Mouse (Mus musculus): ENCODE measurements around the gene Gm20388. TPM values are rescaled to one million over a fixed set of nuclear protein-coding genes. Genes with fewer than 3 reads are reported as not detected.

Gene Gm20388
- total RNA-seq, 2 experiments from 2014 or later = 8.8 TPM

DNA sequence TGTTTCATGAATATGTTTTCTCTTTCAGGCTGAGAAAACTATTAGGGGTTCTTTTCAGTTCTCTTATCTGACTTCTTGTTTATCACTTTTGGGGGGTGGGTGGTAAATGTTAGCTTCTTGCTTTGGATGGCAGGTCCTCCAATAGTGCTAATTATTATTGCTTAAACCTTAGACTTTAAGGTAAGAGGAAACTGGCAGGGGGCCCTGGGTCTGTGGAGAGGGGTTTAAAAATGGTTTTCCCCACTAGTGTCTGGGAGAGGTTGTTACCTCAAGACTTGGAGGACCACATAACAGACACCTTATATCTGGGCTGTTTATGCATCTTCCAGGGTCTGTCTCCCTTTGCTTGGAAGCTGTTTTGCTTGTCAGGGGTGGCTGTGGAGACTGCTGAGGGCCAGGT lies 2041.5 kb downstream of the Gm20388 start:
- DNase-seq (ENCODE audit: extremely low spot score in 1 of 2, low spot score in 1 of 2) = no peak

DNA sequence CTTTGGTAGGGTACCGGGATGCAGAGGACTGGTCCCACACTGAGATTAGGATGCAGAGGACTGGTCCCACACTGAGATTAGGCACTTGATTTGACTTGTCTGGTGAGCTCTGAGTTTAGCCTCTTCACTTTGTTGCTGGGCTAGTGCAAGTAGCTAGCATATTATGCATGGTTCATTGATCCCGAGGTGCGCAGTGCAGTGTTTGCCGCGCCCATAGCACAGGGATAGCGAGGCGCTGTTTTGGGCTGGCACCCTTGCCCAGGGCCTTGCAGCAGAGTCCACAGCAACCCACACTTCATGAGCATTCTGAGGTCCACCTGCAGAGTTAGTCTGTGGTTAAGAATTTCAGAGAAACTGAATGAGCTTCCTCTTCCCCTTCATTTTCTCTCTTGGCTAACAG lies 2042.2 kb downstream of the Gm20388 start:
- no peak for DNase-seq (ENCODE audit: extremely low spot score in 1 of 2, low spot score in 1 of 2)

DNA sequence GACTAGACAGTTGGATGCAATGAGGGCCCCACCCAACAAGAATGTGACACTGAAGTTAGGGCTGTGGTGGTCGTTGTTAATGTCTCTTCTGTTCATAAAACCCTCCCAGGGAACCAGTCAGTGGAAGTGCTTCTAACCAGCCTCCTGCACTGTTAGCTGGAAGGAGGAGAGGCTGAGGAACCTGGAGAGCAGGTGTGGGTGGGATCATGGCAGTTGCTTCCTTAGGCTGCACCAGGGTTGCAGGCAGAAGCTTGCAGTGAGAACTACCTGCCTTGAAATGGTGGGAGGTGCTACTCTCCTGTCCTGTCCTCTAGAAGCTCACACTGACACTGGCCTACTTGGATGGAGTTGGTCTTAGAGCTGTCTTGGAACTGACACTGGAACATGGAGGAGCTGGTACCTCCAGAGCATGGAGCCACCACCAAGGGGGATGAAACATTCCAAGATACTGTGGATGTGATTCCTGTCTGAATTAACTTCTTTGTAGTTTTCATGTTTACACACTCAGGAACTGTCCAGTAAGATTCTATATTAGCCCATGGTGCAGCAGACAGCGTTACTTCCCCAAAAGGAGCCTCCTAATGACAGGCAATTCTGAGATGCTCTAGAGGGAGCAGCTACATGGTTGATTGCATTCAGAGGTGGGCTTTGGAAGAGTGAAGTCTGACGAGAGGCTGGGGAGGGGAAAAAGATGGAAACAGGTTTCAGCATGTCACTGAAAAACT lies 2043.3 kb downstream of the Gm20388 start:
- DNase-seq (ENCODE audit: extremely low spot score in 1 of 2, low spot score in 1 of 2) = no peak

DNA sequence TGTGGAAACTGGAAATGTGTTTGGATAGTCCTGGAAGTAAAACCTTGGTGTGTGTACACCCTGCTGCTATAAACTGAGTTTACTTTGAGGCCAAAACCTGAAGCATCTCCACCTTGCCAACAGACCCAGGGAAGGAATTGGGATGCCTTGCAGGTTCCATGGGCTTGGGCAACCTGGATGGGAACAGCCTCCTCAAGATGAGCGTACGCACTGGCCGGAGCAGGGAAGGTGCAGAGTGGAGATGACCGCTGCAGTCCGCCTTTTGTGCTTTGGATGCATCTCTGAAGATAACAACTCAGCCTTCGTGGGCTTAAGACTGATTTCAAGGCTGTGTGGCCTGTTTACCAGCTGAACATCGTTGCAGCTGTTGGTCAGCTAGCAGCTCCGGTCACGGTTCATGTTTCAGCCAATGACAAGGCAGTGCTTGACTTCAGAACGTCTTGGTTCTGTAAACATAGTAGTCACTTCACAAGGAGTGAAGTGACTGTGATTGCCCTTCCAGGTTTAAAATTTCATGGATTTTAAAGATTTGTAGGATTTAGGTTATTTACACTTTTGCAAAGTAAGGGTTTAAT lies 2044.4 kb downstream of the Gm20388 start:
- no peak for DNase-seq (ENCODE audit: extremely low spot score in 1 of 2, low spot score in 1 of 2)

DNA sequence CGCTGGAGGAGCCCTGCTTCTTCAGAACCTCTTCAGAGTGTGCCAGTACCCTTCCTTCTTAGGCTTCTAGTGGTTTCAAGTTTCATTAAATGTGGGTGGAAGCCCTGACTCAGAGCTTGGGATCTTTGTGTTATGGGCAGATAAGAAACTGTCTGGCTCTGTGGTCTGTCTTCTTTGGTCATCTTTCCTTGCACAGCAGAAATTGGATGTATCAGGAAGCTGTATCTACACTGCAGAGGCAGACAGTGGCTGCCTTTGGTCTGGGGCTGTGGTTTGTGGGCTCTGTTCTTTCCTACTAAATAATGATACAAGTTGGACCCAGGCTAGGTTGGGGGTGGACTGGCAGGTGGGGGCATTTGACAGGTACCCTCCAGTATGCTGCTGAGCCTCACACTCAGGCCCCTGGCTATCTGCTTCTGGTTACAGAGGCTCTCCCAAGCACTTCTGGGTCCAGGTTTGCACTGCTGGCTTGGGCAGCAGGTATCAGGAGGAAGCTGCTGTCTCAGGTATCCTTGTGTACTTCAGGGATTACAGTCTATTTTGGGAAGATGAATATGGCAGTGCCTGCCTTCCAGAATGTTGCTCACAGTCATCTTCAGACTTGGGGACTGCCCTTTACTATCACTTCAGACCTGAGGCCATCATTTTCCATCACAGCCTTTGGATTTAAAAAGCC lies 2045.3 kb downstream of the Gm20388 start:
- DNase-seq (ENCODE audit: extremely low spot score in 1 of 2, low spot score in 1 of 2) = no peak

DNA sequence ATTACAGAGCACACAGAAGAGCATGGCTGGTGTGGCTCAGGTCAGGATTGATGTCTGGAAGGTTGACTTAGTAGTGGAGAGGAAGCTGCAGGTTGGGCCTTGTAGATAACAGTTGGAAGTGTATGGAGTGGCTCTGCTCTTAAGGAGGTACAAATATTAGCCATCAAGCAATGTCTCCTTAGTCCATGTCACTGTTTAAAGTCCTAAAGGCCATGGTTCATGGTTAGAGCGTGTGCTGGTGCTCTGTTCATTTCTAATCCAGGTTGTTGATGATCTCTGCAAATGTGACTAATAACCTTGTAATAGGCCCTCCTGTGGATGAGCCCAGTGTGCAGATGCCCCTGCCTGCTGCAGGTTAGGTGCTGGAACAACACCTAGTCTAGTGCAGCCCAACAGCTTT lies 2047.8 kb downstream of the Gm20388 start:
- DNase-seq (ENCODE audit: extremely low spot score in 1 of 2, low spot score in 1 of 2) = no peak

DNA sequence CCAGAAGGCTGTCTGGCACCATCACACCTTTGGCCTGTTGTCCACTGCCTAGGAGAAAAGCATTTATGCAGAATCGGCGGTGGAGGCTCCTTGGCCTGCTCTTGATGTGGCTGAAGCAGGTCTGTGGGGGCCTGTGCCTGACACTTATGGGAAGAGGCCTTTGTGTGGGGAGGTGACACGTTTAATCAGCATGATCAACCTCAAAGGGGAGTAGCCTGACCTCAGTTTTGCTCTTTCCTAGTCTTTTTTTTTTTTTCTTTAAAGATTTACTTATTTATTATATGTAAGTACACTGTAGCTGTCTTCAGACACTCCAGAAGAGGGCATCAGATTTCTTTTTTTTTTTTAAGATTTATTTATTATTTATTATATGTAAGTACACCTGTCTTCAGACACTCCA lies 2052.3 kb downstream of the Gm20388 start:
- no peak for DNase-seq (ENCODE audit: extremely low spot score in 1 of 2, low spot score in 1 of 2)

DNA sequence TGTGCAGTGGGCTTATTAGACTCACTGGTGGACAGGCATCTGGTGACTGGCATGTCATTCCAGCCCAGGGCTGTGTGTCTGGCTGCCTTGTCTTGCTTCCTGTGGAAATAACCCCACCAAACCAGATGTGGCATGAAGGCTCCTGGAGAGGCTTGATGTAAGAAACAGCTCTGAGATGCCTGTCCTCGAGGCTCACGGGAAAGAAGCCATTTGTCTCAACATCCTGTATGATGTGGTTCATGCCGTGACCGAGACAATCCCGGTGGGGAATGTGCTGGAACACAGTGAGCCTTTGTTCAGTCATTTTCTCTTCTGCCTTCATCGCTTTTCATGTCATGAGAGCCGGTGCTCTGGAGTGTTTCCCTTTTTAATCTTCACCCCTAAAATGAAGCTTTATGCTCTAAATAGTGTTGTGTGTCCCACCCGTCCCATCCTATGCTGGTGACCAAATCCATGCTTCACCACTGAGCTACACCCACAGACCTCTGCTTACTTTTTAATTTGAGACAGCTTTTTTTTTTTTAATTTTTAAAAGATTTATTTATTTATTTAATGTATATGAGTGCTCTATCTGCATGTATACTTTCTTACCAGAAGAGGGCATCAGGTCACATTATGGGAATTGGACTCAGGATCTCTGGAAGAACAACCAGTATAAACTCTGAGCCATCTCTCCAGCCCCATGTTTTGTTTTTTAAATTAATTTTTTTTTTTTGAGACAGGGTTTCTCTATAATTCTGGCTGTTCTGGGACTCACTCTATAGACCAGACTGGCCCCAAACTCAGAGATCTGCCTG lies 2054.3 kb downstream of the Gm20388 start:
- no peak for DNase-seq (ENCODE audit: extremely low spot score in 1 of 2, low spot score in 1 of 2)

DNA sequence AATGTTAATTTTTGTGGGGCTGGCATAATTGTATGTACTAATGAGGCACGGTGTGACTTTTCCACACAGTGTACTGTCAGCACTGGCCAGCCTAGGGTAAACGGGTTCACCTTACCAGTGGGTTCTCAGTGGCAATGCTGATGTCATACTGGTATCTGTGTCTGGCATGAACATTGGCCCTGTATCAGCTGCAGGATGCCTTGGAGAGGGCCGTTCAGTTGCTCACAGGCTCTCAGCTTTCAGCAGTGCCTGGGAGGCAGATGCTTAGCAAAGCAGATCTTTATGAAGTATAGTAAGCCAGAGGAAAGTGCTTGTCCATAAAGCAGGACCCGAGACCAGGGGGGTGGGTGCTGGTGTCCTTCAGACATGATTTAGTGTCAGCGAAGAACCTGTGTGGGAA lies 2055.5 kb downstream of the Gm20388 start:
- DNase-seq (ENCODE audit: extremely low spot score in 1 of 2, low spot score in 1 of 2) = no peak

DNA sequence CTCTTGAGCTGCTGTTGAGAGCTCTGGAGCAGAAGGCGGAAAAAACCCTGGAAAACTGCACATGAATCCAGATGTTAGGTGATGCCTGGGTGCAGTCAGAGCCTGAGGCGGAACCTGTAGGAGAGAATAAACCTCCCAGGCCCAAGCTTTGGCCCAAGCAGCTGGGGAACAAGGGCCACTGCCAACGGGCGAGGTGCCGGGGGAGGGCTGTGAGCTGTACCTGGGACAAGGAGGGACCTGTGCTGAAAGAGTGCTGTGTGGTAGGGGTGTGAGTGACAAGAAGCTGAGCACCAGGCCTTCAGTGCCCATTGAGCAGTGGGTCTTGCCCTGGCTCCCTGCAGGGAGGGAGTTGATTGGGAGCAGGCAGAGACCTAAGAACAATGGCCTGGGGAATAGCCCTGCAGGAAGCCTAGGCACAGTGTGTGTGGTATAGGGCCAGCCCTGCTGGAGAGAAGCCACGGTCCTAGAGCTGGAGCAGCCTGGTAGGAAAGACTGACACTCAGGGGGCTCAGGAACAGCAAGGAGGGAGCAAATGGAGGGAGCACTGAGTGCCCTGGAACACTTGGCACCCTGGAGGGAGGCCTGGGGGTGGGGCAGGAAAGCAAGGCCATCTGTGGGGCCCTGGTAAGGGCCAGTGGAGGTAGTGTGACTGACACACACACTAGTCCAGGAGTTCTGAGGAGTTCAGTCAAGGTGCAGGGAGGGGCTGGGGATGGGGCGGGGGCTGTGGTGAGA lies 2056.2 kb downstream of the Gm20388 start:
- DNase-seq (ENCODE audit: extremely low spot score in 1 of 2, low spot score in 1 of 2) = no peak

DNA sequence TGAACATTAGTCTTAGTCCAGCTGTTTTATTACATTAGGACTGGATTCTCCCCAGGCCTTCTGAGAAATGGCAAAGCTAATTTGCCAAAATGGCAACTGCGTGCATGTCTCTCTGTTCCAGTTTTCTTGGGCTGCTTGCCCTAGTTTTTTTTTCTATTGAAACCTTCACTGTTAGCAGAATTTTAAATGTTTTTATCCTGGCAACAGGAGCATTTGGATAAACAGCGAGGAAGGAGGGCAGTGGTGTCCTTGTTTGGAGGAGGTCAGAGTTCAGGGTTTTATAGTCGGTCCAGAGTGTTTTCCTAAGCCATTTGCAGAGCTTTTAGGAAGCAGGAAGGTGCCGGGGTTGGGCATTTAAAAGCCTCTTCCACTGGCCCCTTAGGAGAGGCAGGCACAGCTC lies 2057.3 kb downstream of the Gm20388 start:
- no peak for DNase-seq (ENCODE audit: extremely low spot score in 1 of 2, low spot score in 1 of 2)

DNA sequence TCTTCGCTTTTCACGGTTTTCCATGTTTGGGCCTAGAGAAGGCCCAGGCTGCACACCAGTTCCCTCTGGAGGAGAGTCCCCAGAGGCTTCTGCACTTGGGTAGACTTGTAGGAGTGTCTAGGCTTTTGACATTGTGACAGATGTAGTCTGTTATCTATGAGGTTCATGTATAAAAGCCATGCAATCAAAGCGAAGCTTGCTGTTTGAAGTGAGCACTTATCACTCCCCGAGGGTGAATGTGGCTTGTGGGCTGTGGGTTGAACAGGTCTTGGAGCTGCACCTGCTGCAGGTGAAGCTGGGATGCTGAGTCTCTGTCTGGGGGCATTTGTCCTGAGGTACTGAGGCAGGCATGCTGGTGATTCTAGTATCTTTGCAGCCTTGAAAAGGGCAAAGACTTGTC lies 2057.9 kb downstream of the Gm20388 start:
- DNase-seq (ENCODE audit: extremely low spot score in 1 of 2, low spot score in 1 of 2) = no peak

DNA sequence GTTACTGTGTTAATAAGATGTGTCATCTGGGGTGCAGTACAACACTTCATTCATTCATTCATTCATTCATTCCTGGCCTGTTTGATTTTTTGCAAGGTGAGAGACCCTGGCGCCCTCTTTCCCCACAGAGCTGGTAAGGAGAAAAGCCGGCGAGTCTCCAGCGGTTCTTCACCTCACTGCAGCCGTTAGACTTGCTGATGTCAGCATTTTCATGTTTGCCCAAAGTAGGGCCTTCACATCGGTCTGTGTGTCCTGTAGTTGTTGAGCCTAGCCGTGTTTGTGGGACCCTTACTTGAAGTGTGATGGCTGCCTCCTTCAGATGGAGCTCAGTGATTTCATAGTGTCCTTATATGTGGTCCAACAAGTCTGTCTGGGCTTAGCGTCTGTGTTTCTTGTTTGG lies 2059.6 kb downstream of the Gm20388 start:
- no peak for DNase-seq (ENCODE audit: extremely low spot score in 1 of 2, low spot score in 1 of 2)

DNA sequence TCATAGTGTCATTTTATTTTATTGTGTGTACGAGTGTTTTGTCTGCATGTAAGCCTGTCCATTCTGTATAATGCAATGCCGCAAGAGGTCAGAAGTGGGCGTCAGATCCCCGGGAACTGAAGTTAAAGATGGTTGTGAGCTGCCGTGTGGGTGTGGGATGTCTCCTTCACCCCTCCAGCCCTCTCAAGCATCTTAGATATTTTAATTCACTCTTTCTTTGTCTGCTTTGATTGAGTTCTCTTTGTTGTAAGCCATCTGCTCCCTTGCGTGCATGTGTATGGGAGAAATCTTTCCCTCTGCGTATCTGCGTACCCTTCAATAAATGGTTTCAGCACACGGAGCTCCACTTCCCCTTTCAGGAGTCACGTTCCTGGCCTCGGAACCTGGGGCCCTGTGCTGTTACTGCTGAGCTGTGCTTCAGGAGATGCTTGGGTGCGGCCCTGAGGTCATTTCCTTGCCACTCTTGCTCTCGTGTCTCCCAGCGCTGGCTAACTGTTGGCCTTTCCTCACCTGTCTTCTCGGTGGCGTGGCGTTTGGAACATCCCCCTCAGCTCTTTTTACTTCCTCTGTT lies 2060.9 kb downstream of the Gm20388 start:
- DNase-seq (ENCODE audit: extremely low spot score in 1 of 2, low spot score in 1 of 2) = no peak

DNA sequence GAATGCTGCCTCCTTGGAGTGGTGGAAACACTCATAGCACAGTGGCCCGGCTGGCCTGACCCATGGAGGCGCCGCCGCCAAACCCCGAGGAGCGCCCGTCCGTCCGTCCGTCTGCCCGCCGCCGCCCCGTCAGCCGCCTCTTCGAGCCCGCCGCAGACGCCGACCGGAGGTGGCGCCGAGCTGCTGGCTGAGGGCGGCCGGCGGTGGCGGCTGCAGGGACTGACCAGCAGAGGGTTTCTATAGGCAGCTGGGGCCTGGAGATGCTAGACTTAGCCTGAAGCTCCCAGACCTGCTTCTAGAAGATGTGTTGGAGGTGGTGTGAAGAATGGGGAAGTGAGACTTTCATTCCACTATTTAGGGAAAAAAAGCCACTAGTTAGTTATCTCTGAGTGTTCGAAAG lies 2063.3 kb downstream of the Gm20388 start:
- DNase-seq (ENCODE audit: extremely low spot score in 1 of 2, low spot score in 1 of 2) = no peak

DNA sequence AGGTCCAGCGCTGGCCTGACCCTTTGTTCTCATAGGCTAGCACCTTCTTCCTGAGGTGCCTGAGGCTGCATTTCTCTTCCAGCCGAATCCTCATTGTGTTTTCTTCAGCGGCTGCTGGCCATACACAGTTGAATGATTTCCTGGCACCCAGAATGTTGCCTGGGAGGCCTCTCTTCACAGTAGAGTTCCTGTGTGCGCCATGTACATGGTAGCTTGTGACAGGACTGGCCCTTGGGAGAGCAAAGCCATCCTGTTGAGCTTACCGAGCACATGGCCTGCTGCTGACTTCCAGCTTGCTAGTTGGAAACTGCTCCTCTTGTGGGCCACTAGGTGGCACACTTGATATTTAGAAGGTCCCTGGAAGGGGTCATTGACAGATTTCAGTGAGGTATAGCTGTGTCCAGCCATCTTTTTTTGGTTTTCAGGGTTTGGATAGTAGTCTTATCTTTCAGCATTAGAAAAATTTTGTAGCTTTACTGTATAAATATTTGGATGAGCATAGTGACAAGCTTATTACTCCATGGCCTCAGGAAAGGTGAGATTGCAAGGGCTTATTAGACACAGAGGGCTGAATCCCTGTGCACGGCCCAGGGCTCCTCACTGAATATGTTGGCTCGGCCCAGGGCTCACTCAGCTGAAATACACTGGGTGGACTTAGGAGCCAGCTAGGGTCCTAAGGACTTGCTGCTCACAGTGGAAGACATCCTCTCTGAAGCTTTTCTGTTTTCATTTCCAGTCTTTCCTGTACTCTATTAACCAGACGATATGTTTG lies 2067.4 kb downstream of the Gm20388 start:
- DNase-seq (ENCODE audit: extremely low spot score in 1 of 2, low spot score in 1 of 2) = no peak

DNA sequence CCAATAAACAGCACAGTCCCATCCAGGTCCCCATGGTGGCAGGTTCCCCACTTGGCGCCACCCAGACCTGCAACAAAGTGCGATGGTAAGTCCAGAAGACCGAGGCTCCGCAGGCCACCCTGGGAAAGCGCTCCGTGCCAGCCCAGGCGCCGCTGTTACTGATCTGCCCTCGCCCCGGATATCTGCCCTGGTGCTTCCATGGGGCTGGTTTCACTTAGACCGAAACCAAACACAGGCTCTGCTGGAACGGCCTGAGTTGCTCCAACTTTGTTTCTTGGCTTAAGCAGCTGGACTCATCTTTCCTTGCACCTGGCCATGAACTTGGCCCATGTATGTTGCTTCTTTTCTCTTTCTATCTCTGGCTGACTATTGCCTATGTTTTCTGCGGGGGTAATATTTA lies 2068.0 kb downstream of the Gm20388 start:
- DNase-seq (ENCODE audit: extremely low spot score in 1 of 2, low spot score in 1 of 2) = no peak

DNA sequence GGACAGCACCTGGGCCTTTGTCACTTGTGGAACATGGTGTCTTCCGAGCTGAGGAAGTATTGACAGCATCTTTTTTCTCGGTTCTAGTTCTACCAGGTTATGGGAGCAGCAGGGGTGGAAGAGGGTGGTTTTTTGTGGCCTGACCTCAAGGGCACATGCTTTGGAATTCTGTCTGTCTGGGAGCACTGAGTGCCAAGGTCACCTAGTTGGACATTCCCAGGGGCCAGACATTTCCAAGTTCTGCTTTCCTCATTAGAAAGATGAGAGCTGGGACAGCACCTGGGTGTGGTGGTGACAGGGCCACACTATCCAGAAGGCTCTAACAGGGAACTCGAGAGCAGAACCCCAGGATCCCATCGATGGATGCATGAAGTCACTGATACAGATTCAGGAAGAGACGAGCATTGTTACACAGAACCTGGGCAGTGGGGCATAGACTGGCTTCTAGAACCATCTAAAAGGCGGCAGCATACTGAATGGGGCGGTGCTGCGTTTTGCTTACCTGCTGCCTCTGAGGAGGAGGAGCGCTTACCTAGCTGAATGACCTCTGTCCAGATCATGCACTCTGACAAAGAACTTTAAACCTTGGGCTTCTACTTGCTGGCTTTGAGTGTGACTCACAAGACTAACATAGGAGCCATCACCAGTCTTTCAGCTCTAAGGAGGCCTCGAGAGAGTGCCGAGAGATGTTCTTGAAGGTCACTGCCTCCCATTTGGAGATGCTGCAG lies 2070.3 kb downstream of the Gm20388 start:
- no peak for DNase-seq (ENCODE audit: extremely low spot score in 1 of 2, low spot score in 1 of 2)

DNA sequence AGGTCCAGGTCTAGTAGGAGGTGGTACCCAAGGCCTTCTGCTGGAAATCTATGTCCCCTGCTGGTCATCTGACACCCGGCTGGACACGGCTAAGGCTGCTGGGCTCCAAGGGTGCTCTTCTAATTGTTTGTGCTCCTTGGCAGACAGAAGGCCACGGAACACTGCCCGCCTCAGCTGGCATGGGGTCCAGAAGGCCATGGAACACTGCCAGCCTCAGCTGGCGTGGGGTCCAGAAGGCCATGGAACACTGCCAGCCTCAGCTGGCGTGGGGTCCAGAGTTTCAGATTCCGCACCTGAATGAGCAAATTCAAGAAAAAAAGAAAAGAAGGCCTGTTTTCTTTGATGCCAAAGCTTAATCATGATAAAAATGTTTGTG lies 2070.9 kb downstream of the Gm20388 start:
- no peak for DNase-seq (ENCODE audit: extremely low spot score in 1 of 2, low spot score in 1 of 2)
